Mouse (Mus musculus): ENCODE measurements around the gene Sox5. TPM values are rescaled to one million over a fixed set of nuclear protein-coding genes. Genes with fewer than 3 reads are reported as not detected.
"Not testable (repeated sequence)": the region's sequence is repeated elsewhere in the genome, so short reads cannot be mapped to it uniquely, and the experiment has no call there.

The Sox5 gene
- polyA plus RNA-seq, 1 experiment from 2014 or later, result 4.2 TPM

DNA sequence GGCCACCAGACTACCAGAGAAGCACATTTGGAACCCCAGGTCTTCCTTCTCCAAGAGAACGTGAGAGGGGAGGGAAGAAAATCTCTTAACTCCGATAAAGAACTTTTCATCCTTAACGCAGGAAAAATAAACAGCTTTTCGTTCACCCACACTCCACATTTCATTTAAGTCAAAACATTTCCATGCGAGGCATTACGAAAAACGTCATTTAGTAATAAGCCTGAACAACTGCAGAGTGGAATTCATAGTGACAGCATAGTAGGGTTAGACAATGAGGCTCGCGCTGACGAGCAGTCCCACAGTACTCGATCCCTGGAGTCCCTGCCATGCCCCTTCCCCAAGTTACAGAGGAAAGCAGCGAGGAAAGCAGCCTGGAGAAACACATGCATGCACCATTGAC, 578.8 kb downstream of the Sox5 start:
- no peaks in the 10 kb centered on the region for H3K4me1 ChIP-seq (replicated peaks)
- no peak for ATAC-seq (ENCODE audit: insufficient read depth)
- H3K4me2 ChIP-seq, result no peak overlapping the region
- H3K4me3 ChIP-seq (replicated peaks), result no peak overlapping the region
- no peaks in the 10 kb centered on the region for H3K36me3 ChIP-seq (replicated peaks)
- H3K27ac ChIP-seq (replicated peaks), result no peak overlapping the region
- H3K9ac ChIP-seq, result no peak overlapping the region
- WGBS (ENCODE audit: insufficient replicate concordance), result 61% methylated on average over 12 of the region's 12 CpGs
- H3K9me3 ChIP-seq (replicated peaks), result no peaks in the 10 kb centered on the region
- no peaks in the 10 kb centered on the region for H3K27me3 ChIP-seq

DNA sequence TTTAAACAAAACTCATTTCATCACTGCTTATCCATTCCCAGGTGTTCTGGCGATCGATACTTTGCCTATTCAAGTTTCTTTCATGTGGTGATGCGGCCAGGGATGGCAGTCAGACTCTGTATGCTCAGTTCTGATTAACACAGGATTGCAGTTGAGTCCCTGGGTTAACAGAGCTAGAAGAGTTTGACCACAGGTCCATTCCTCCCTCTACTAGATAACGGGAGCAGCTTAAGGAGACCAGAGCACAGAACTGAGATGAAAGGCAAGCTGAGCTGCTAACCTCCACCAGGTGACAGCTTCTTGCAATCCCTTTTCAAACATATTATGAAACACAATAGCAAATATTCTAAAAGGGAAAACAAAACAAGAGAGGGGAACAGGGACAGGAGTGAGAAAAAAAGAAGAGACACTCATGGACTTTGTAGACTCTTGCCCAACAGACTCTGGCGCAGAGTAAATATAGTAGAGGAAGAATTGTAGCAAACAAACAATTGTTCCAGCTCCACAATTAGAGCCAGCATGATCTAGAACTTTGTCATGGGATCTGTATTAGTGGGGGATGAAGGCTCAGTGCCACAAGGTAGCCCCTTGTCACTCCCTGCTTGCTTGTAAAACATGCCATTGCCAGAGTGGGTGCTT, 580.3 kb downstream of the Sox5 start:
- Histone ChIP-seq H3K9ac (no peak overlapping the region), H3K36me3 (replicated peaks) (no peaks in the 10 kb centered on the region), H3K27me3 (no peaks in the 10 kb centered on the region), H3K4me2 (no peak overlapping the region), H3K4me3 (replicated peaks) (no peak overlapping the region), H3K27ac (replicated peaks) (no peak overlapping the region), H3K9me3 (replicated peaks) (no peaks in the 10 kb centered on the region), H3K4me1 (replicated peaks) (no peaks in the 10 kb centered on the region)
- peak; percentile 58 for ATAC-seq (ENCODE audit: insufficient read depth)
- WGBS (ENCODE audit: insufficient replicate concordance), result 55% methylated on average over 5 of the region's 5 CpGs

DNA sequence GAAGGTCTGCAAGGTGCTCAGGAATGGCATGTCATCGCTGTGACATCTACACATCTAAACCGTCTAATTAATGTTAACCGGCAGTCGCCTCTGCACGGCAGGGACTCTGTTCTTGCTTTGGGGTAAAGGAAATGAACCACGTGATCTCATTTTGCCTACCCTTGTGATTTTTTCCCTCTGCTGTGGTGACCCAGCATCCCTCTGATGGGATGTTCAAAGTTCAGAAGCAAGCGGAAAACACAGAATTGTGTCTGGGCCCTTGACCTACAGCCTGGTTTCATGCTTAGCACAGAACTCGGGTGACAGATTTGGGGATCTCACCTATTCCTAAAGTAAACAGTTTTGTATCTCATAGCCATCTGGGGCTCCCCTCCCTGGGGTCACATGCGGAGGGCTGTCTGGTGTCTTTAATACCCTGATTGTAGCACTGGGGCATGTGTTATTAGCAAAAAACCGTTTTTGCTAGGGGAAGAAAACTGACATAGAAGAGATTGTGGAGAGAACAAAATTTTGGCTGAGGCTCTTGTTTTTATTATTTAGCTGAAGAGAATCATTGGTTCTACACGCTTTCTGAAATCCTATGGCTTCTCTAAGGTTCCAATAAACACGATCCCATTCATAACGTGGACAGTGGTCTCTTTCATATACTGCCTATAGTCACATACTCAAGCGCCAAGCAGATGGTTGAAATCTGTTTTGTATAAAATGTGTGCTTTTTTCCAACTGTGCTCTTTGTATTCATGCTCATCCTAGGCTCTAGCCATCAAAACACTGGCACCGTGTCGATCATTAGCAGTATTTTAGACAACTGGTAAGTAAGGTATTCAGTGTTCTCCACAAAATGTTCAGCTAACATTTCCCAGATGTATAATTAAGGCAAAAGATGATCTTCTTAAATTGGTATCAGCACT, 584.3 kb downstream of the Sox5 start:
- Histone ChIP-seq H3K36me3 (replicated peaks) (no peaks in the 10 kb centered on the region), H3K4me1 (replicated peaks) (no peaks in the 10 kb centered on the region), H3K27me3 (no peaks in the 10 kb centered on the region), H3K9me3 (replicated peaks) (no peaks in the 10 kb centered on the region), H3K4me3 (replicated peaks) (no peak overlapping the region), H3K27ac (replicated peaks) (no peak overlapping the region), H3K4me2 (no peak overlapping the region), H3K9ac (no peak overlapping the region)
- 66% methylated on average over 16 of the region's 16 CpGs for WGBS (ENCODE audit: insufficient replicate concordance)
- ATAC-seq (ENCODE audit: insufficient read depth), result no peak

DNA sequence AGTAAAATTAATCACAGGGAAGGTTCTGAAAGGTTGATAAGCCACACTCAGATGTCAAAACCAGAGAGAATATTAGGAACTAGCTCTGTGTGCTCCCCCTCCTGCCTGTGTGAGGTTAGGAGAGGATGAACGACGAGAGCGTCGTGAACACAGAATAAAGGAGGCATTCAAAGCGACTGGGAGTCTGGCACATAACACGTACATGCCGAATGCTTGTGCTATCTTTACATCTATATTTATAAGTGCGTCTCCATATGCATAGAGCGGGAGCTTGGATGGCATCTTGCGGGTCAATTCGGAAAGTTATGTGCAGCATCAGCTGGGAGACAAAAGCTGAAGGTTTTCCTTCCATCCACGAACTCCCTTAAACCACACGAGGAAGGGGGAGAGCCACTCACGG, 585.8 kb downstream of the Sox5 start:
- Histone ChIP-seq H3K27me3 (no peaks in the 10 kb centered on the region), H3K4me3 (replicated peaks) (no peak overlapping the region), H3K4me1 (replicated peaks) (no peaks in the 10 kb centered on the region), H3K4me2 (no peak overlapping the region), H3K9me3 (replicated peaks) (no peaks in the 10 kb centered on the region), H3K27ac (replicated peaks) (no peak overlapping the region), H3K36me3 (replicated peaks) (no peaks in the 10 kb centered on the region), H3K9ac (no peak overlapping the region)
- no peak for ATAC-seq (ENCODE audit: insufficient read depth)
- WGBS (ENCODE audit: insufficient replicate concordance), result 76% methylated on average over 14 of the region's 14 CpGs

DNA sequence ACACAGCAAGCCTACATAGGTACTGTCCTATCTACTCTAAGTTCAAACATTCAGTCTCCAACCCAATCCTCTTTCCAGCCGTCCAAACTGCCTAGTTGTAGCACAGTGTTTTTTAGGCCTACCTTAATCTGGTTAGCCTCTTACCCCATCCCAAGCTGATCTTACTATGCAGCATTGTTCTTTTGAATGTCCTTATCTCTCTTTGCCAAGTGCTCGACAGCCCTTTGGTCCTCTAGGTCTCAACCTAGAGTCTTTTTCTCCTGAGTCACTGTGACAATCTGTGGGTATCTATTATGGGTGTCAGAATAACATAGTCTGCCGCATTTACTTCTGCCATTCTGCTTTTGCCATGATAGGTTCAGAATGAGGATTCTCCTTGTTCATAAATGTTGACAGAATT, 598.7 kb downstream of the Sox5 start:
- WGBS (ENCODE audit: insufficient replicate concordance), result 40% methylated on average over 3 of the region's 3 CpGs
- ATAC-seq (ENCODE audit: insufficient read depth), result no peak

DNA sequence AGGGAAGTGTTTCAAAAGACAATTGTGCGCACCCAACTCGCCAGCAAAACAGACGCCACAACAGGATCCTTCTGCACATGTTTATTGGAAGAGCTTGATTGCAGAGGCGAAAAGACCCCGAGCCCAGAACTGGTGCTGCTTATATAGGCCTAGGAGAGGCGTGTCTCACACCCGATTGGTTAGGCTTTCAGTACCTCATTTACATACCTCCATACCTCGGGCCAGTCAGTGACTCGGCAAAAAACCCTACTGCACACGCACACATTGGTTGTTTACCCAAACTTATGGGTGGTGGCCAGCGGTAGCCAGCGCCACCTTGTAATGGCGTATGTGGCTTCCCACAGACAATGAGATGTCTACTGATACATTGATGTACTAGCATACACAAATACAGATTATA, 599.3 kb downstream of the Sox5 start:
- not testable (repeated sequence) for H3K4me2 ChIP-seq; H3K27ac ChIP-seq (replicated peaks); H3K27me3 ChIP-seq; ATAC-seq (ENCODE audit: insufficient read depth); H3K4me3 ChIP-seq (replicated peaks); H3K4me1 ChIP-seq (replicated peaks); H3K36me3 ChIP-seq (replicated peaks); H3K9me3 ChIP-seq (replicated peaks); H3K9ac ChIP-seq
- WGBS (ENCODE audit: insufficient replicate concordance), result 76% methylated on average over 13 of the region's 13 CpGs

More for the DNA sequence above, 598.7 kb downstream of the Sox5 start:
- no peak overlapping the region for H3K4me2 ChIP-seq
- no peaks in the 10 kb centered on the region for H3K4me1 ChIP-seq (replicated peaks)
- H3K27ac ChIP-seq (replicated peaks), result no peak overlapping the region
- H3K9me3 ChIP-seq (replicated peaks), result no peaks in the 10 kb centered on the region
- H3K4me3 ChIP-seq (replicated peaks), result no peak overlapping the region
- H3K9ac ChIP-seq, result no peak overlapping the region
- no peaks in the 10 kb centered on the region for H3K27me3 ChIP-seq
- no peaks in the 10 kb centered on the region for H3K36me3 ChIP-seq (replicated peaks)

DNA sequence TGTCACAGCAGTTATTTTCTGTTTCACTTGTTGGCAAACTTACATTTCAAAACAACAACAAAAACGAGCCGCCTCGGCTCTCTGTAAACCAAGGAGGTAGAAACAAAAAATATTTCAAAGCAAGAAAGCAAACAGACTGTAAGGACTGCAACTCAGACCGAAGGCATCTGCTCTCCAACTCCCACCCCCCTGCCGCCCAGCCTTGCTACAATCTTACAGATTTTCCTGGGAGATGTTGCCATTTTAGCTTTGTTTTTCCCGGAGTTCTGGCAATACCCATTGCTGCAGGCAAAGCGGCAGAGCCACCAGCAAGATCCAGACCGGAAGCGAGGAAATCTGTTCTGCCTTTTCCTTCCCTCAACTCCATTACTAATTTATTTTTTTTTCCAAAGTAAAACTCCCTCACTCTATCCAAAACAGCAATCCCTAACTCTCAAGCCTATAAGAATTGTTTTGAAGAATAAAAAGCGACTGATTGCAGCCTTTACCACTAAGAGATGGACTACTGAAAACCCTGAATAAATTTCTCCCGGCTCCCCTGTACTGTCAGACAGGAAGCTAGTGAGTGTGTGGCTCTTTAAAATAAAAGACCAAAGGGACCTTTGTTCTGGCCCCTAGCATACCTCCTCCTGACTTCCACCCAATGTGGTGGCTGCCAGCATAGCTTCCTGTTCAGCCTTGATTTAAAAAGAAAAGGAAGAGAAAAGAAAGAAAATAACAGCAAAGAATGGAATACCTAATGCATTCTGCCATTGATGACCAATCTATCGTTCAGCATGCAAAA, 600.5 kb downstream of the Sox5 start:
- Histone ChIP-seq H3K9me3 (replicated peaks) (no peaks in the 10 kb centered on the region), H3K4me2 (no peak overlapping the region), H3K4me1 (replicated peaks) (no peaks in the 10 kb centered on the region), H3K27ac (replicated peaks) (no peak overlapping the region), H3K36me3 (replicated peaks) (no peaks in the 10 kb centered on the region), H3K4me3 (replicated peaks) (no peak overlapping the region), H3K27me3 (no peaks in the 10 kb centered on the region), H3K9ac (no peak overlapping the region)
- WGBS (ENCODE audit: insufficient replicate concordance), result 45% methylated on average over 12 of the region's 12 CpGs
- ATAC-seq (ENCODE audit: insufficient read depth), result no peak

DNA sequence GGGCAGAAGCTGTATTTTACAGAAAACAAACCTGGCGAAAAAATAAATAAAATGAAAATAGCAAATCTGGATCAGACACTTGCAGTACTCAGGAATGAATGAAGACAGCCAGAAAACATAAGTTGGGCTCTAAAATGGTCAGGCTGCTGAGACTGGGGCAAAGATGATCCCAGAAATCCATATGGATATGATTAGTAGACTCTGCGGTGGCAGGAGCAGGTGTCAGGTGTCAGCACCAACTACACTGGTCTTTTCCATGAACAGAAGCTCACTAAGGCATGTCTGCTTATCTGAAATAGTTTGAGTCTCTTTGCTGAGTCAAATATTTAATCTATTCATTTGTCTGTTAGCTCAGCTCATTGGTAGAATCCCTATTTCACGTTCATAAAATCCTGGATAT, 602.7 kb downstream of the Sox5 start:
- no peaks in the 10 kb centered on the region for H3K27me3 ChIP-seq
- H3K4me2 ChIP-seq, result no peak overlapping the region
- no peak overlapping the region for H3K4me3 ChIP-seq (replicated peaks)
- 54% methylated on average over 3 of the region's 3 CpGs for WGBS (ENCODE audit: insufficient replicate concordance)
- H3K4me1 ChIP-seq (replicated peaks), result no peaks in the 10 kb centered on the region
- no peaks in the 10 kb centered on the region for H3K36me3 ChIP-seq (replicated peaks)
- no peak for ATAC-seq (ENCODE audit: insufficient read depth)
- H3K27ac ChIP-seq (replicated peaks), result no peak overlapping the region
- H3K9ac ChIP-seq, result no peak overlapping the region
- no peaks in the 10 kb centered on the region for H3K9me3 ChIP-seq (replicated peaks)

DNA sequence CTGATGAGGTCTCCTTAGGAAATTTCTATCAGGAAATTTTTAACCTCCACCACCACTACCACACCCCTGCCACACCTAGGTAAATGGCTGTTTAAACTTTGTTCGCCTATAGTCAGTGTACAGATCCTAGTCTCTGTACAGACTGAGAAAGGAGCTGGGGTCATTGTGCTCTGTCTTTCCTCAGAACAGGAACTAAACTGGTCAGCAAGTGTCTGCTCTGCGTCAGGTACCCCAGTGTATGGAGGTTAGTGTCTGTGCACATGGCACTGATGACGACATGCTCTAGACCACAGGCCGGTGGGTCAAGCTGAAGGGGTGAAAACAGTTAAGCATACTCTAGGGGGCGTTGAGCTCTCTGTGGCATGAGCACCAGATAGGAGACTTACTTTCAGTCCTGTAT, 605.1 kb downstream of the Sox5 start:
- Histone ChIP-seq H3K4me2 (no peak overlapping the region), H3K27ac (replicated peaks) (no peak overlapping the region), H3K4me1 (replicated peaks) (no peaks in the 10 kb centered on the region), H3K4me3 (replicated peaks) (no peak overlapping the region), H3K36me3 (replicated peaks) (no peaks in the 10 kb centered on the region), H3K9ac (no peak overlapping the region), H3K9me3 (replicated peaks) (no peaks in the 10 kb centered on the region), H3K27me3 (no peaks in the 10 kb centered on the region)
- no peak for ATAC-seq (ENCODE audit: insufficient read depth)
- 53% methylated on average over 5 of the region's 5 CpGs for WGBS (ENCODE audit: insufficient replicate concordance)

DNA sequence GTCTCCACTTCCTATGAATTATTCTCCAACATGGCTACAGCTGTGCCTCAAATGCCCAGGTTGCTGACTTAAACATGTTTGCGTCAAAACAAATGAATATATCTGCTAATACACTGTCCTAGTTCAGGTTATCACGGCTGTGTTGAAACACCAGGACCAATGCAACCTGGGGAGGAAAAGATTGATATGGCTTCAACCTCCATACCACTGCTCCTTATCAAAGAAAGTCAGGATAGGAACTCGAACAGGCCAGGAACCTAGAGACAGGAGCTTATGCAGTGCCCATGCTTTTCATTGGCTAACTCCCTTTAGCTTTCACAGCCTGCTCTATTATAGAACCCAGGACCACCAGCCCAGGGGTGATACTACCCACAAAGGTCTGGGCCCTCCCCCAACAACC, 606.2 kb downstream of the Sox5 start:
- no peak overlapping the region for H3K9ac ChIP-seq
- no peaks in the 10 kb centered on the region for H3K9me3 ChIP-seq (replicated peaks)
- WGBS (ENCODE audit: insufficient replicate concordance), result 42% methylated on average over 3 of the region's 3 CpGs
- no peaks in the 10 kb centered on the region for H3K27me3 ChIP-seq
- H3K36me3 ChIP-seq (replicated peaks), result no peaks in the 10 kb centered on the region
- H3K27ac ChIP-seq (replicated peaks), result no peak overlapping the region
- H3K4me2 ChIP-seq, result no peak overlapping the region
- no peak for ATAC-seq (ENCODE audit: insufficient read depth)
- H3K4me3 ChIP-seq (replicated peaks), result no peak overlapping the region
- no peaks in the 10 kb centered on the region for H3K4me1 ChIP-seq (replicated peaks)

DNA sequence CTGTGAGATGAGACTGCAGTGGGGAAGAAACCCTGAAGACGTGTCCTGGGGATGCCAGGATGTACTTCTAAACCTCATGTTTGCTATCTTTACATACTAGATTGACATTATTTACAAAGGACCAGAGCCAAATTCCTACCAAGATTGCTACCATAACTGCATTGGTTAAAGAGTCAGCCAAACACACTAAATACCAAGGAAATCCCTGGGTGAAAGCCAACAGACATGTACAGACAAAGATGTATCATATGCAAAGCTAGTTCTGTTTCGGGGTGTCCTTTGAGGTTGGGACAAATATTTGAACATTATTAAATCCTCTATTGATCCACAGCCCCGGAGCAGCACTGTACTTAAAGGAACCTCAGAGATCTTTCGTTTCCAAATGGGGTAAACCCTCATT, 611.2 kb downstream of the Sox5 start:
- ATAC-seq (ENCODE audit: insufficient read depth), result no peak
- no peak overlapping the region for H3K27ac ChIP-seq (replicated peaks)
- H3K4me3 ChIP-seq (replicated peaks), result no peak overlapping the region
- no peaks in the 10 kb centered on the region for H3K4me1 ChIP-seq (replicated peaks)
- no peak overlapping the region for H3K9ac ChIP-seq
- no peaks in the 10 kb centered on the region for H3K27me3 ChIP-seq
- no peaks in the 10 kb centered on the region for H3K9me3 ChIP-seq (replicated peaks)
- 52% methylated on average over 4 of the region's 4 CpGs for WGBS (ENCODE audit: insufficient replicate concordance)
- no peak overlapping the region for H3K4me2 ChIP-seq
- H3K36me3 ChIP-seq (replicated peaks), result no peaks in the 10 kb centered on the region

Data from liver, embryonic 15.5 days (tissue).